In the genomic region with DNA sequence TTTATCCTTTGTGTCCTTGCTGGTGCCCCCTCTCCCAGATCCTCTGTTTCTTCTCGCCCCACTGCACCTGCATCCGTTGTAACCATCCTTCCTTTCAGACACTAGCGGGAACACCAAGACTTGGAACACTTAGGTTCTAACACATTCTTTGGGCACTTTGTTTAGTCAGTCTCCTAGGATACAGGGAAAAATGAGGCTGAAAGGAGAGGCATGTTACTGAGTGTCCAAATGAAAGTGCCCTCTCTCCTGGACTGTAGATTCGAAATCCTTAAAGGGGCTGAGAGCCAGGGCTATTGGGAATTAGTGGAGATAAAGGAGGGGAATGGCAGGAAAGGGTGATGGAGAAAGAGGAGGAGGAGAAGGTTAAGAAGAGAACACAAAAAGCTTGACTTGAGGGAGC, we compare ENCODE assay signal across 8 mouse cellular contexts. TPM values are rescaled to one million over a fixed set of nuclear protein-coding genes. Genes with fewer than 3 reads are reported as not detected.
DNase-seq lines count a peak whose midpoint lies in the region; ATAC-seq and TF ChIP-seq lines count a peak whose summit lies in the region.

Gene Usp37, minus strand, starts transcription at position 101 of the 400 bp plus-strand sequence.

- H3K36me3 ChIP-seq in heart, embryonic 14.5 days (ENCODE audit: control insufficient read depth, insufficient read depth, low read length): no peaks in the 10 kb centered on the region
- H3K36me3 ChIP-seq in heart, adult 2 months (ENCODE audit: control insufficient read depth, insufficient read depth, low read length): no peaks in the 10 kb centered on the region
- H3K36me3 ChIP-seq in forebrain, embryonic 14.5 days (ENCODE audit: control insufficient read depth, insufficient read depth, low read length): no peaks in the 10 kb centered on the region

- no peak within 1 kb of the TSS for H3K4me2 ChIP-seq in heart, embryonic 14.5 days (ENCODE audit: low read length)
- H3K4me2 ChIP-seq in forebrain, embryonic 14.5 days (ENCODE audit: low read length): peak within 1 kb of the TSS; percentile 33

- no peaks in the 10 kb centered on the region for H3K79me2 ChIP-seq in heart, adult 2 months (replicated peaks; ENCODE audit: control insufficient read depth, insufficient read depth, low read length)

- no peaks in the 10 kb centered on the region for H3K9me3 ChIP-seq in heart, embryonic 14.5 days (ENCODE audit: control insufficient read depth, low read length)
- H3K9me3 ChIP-seq in forebrain, embryonic 14.5 days (replicated peaks; ENCODE audit: control insufficient read depth, low read length): no peaks in the 10 kb centered on the region

- intact Hi-C loops in heart, adult 2 months (cut with DNase I): no loop called here
- intact Hi-C loops in left cerebral cortex, postnatal 4 days (cut with DNase I): no loop called here

- WGBS in heart, embryonic 14.5 days: 86% methylated on average over 4 of the region's 4 CpGs
- WGBS in heart, adult 2 months: 76% methylated on average over 4 of the region's 4 CpGs
- 34% methylated on average over 4 of the region's 4 CpGs for WGBS in forebrain, embryonic 14.5 days

- H3K4me3 ChIP-seq in heart, embryonic 14.5 days (ENCODE audit: control insufficient read depth in 1 of 2, insufficient read depth in 1 of 2, low read depth in 1 of 2, low read length in 2 of 2): no peak within 1 kb of the TSS
- H3K4me3 ChIP-seq in heart, adult 2 months: no peak within 1 kb of the TSS
- no peak within 1 kb of the TSS for H3K4me3 ChIP-seq in forebrain, embryonic 14.5 days (ENCODE audit: low read depth, low read length)

- no peak for TF ChIP-seq EP300 in heart, adult 2 months (IDR thresholded peaks at IDR 0.05; ENCODE audit: insufficient read depth, low read depth, low read length)

- H3K4me1 ChIP-seq in heart, embryonic 14.5 days (ENCODE audit: control insufficient read depth in 2 of 2, insufficient read depth in 2 of 2, low read length in 2 of 2): peaks cover 0 to 4% of the 10 kb centered on the region in 2 experiments; a peak in 1 of 4 replicates
- H3K4me1 ChIP-seq in heart, adult 2 months (ENCODE audit: control insufficient read depth, insufficient read depth, low read length): no peaks in the 10 kb centered on the region
- H3K4me1 ChIP-seq in forebrain, embryonic 14.5 days (ENCODE audit: control insufficient read depth, insufficient read depth, low read length): no peaks in the 10 kb centered on the region; the same call in 1 of the 2 replicates

- H3K27ac ChIP-seq in heart, embryonic 14.5 days (replicated peaks in 1 of 2; ENCODE audit: control insufficient read depth in 1 of 2, insufficient read depth in 1 of 2, low read depth in 2 of 2, low read length in 2 of 2): no peak within 1 kb of the TSS
- H3K27ac ChIP-seq in heart, adult 2 months: no peak within 1 kb of the TSS
- H3K27ac ChIP-seq in forebrain, embryonic 14.5 days (ENCODE audit: low read depth, low read length): no peak within 1 kb of the TSS

- no peak within 1 kb of the TSS for H3K9ac ChIP-seq in heart, embryonic 14.5 days (ENCODE audit: low read length)
- no peak within 1 kb of the TSS for H3K9ac ChIP-seq in heart, adult 2 months (ENCODE audit: low read depth, low read length)
- no peak within 1 kb of the TSS for H3K9ac ChIP-seq in forebrain, embryonic 14.5 days (ENCODE audit: low read length)

- no peak for TF ChIP-seq CTCF in heart, adult 2 months (IDR thresholded peaks at IDR 0.05)

- no peaks in the 10 kb centered on the region for H3K27me3 ChIP-seq in heart, embryonic 14.5 days (ENCODE audit: control insufficient read depth, insufficient read depth, low read length)
- H3K27me3 ChIP-seq in heart, adult 2 months (ENCODE audit: control insufficient read depth, insufficient read depth, low read length): 0 out of 2 replicates have a peak, but pooled peaks cover 2% of the 10 kb centered on the region
- no peaks in the 10 kb centered on the region for H3K27me3 ChIP-seq in forebrain, embryonic 14.5 days (replicated peaks; ENCODE audit: control insufficient read depth, insufficient read depth, low read length)

- ATAC-seq in heart, embryonic 14.5 days (ENCODE audit: insufficient number of reproducible peaks, insufficient read depth, low FRiP score, low read depth): no peak
- no peak for ATAC-seq in forebrain, embryonic 14.5 days

- no peak for DNase-seq in heart, adult 2 months
- DNase-seq in Muller cell, postnatal 12 days (ENCODE audit: inconsistent ontology term): peak; percentile 69
- DNase-seq in forebrain, embryonic 14.5 days (ENCODE audit: low spot score): no peak
- DNase-seq in left cerebral cortex, postnatal 4 days: no peak
- DNase-seq in retina, postnatal 1 day: no peak
- DNase-seq in spleen, postnatal 10 days (ENCODE audit: low spot score in 2 of 2): no peak
- no peak for DNase-seq in gastrocnemius, adult 18-20 months (ENCODE audit: low spot score)

- TF ChIP-seq POLR2A in heart, adult 2 months (IDR thresholded peaks at IDR 0.05; ENCODE audit: insufficient read depth, low read depth, low read length): no peak

RNA-seq across cellular contexts. Expression of gene Usp37, which starts in this region (rescaled TPM):
- 21.0 and 22.1 TPM in 2 replicates for polyA plus RNA-seq in heart, embryonic 14.5 days (2014; fragmentation: Nextera tagmentation; extraction: Ambion mirVana)
- 1 to 10 TPM; 6.5 to 8.1 TPM for total RNA-seq in heart, adult 2 months (2021)
- polyA plus RNA-seq in heart, adult 2 months (2012; rRNA removed): 2.9 and 5.2 TPM in 2 replicates
- 28.6 and 35.9 TPM in 2 replicates for polyA plus RNA-seq in forebrain, embryonic 14.5 days (2014; fragmentation: Nextera tagmentation; extraction: Ambion mirVana)
- total RNA-seq in left cerebral cortex, postnatal 4 days (2021): 10 to 100 TPM; 24.3 to 26.6 TPM
- 1 to 10 TPM; 7.2 to 7.8 TPM for total RNA-seq in gastrocnemius, adult 18-20 months (2021)
